Mouse (Mus musculus): Measurements from ENCODE around the gene Rrm2. TPM values are rescaled to one million over a fixed set of nuclear protein-coding genes. Genes with fewer than 3 reads are reported as not detected.

Rrm2 gene
- polyA plus RNA-seq, 1 experiment from 2014 or later = 409 TPM

DNA sequence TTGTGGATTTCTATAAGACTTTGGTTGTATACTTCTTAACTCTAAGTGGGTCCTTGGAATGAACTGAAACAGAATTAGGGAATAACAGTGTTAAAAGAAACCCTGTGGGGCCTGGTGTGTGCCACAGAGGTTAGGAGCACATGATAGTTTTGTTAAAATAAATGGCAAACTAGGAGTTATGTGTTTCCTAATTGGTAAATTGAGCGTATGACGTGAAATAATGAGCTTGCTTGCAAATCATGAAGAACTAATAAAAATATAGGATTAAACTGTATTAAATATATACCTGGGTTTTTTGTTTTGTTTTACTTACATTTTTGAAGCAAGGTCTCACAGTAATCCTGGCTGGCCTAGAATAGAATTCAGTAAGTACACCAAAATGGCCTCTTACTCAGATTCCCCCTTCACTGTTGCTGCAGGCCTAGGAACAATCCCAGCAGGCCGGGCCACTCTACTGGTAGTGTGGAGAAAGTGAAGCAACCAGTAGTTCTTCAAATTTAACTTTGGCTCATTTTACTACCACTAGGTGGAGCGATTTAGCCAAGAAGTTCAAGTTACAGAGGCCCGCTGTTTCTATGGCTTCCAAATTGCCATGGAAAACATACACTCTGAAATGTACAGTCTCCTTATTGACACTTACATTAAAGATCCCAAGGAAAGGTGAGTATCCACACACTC is 1.9 kb downstream of the Rrm2 start:
- ATAC-seq (ENCODE audit: insufficient read depth, low FRiP score, low TSS enrichment) = no peak
- Histone ChIP-seq H3K4me2 (ENCODE audit: low read depth) (peak overlapping the region; percentile 62), H3K36me3 (ENCODE audit: control insufficient read depth, insufficient read depth, low read length) (peaks cover 12% of the 10 kb centered on the region), H3K9ac (ENCODE audit: low read length) (peak overlapping the region; percentile 4; the same call in 1 of the 2 replicates), H3K27ac (ENCODE audit: low read depth, low read length) (no peak overlapping the region), H3K4me1 (ENCODE audit: control insufficient read depth, insufficient read depth, low read length) (peaks cover 18% of the 10 kb centered on the region), H3K4me3 (ENCODE audit: low read depth, low read length) (peak overlapping the region; percentile 93), H3K9me3 (ENCODE audit: control insufficient read depth, low read length) (no peaks in the 10 kb centered on the region), H3K27me3 (ENCODE audit: control insufficient read depth, insufficient read depth, low read length) (no peaks in the 10 kb centered on the region)
- WGBS = 41% methylated on average over 5 of the region's 5 CpGs
- DNase-seq (ENCODE audit: low spot score) = peak; percentile 76

DNA sequence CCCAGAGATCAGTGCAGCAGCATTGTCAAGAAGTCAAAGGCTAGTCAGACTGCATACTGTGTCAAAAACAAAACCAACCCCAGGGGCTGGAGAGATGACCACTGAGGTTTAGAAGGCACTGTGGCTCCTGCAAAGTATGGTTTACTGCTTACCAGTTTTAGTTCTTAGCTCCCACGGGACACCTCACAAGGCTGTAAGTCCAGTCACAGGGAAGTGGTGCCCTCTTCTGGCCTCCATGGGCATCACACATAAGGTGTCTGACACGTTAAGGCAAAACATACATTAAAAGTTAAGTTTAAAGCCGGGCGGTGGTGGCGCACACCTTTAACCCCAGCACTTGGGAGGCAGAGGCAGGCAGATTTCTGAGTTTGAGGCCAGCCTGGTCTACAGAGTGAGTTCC is 2.6 kb downstream of the Rrm2 start:
- H3K27ac ChIP-seq (ENCODE audit: low read depth, low read length) = no peak overlapping the region
- no peaks in the 10 kb centered on the region for H3K9me3 ChIP-seq (ENCODE audit: control insufficient read depth, low read length)
- DNase-seq (ENCODE audit: low spot score) (peak; percentile 51), ATAC-seq (ENCODE audit: insufficient read depth, low FRiP score, low TSS enrichment) (no peak)
- H3K9ac ChIP-seq (ENCODE audit: low read length) = peak overlapping the region; percentile 4; the same call in 1 of the 2 replicates
- H3K27me3 ChIP-seq (ENCODE audit: control insufficient read depth, insufficient read depth, low read length) = no peaks in the 10 kb centered on the region
- H3K4me2 ChIP-seq (ENCODE audit: low read depth) = peak overlapping the region; percentile 62
- H3K4me1 ChIP-seq (ENCODE audit: control insufficient read depth, insufficient read depth, low read length) = peaks cover 18% of the 10 kb centered on the region
- WGBS = 65% methylated on average over 5 of the region's 5 CpGs
- peaks cover 12% of the 10 kb centered on the region for H3K36me3 ChIP-seq (ENCODE audit: control insufficient read depth, insufficient read depth, low read length)
- H3K4me3 ChIP-seq (ENCODE audit: low read depth, low read length) = 0 out of 2 replicates have a peak overlapping the region, but pooled peaks have one; percentile 12

DNA sequence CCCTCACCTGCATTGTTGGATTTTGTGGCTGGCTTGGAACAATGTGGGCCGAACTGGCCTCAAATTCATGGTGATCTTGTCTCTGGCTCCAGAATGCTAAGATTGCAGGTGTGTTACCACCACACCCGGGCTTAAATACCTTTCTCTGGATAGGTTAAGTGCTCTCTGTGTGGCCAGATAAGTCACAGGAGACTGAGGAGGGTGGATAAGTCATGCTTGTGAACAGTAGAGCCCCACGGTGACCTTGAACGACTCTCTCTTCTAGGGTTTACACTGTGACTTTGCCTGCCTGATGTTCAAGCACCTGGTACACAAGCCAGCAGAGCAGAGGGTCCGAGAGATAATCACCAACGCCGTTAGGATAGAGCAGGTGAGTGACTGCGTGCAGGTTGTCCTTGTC is 4.4 kb downstream of the Rrm2 start:
- no peak overlapping the region for H3K4me2 ChIP-seq (ENCODE audit: low read depth)
- 85% methylated on average over 8 of the region's 8 CpGs for WGBS
- no peak overlapping the region for H3K27ac ChIP-seq (ENCODE audit: low read depth, low read length)
- H3K9me3 ChIP-seq (ENCODE audit: control insufficient read depth, low read length) = no peaks in the 10 kb centered on the region
- peaks cover 10% of the 10 kb centered on the region for H3K4me1 ChIP-seq (ENCODE audit: control insufficient read depth, insufficient read depth, low read length)
- DNase-seq (ENCODE audit: low spot score) (no peak), ATAC-seq (ENCODE audit: insufficient read depth, low FRiP score, low TSS enrichment) (no peak)
- H3K27me3 ChIP-seq (ENCODE audit: control insufficient read depth, insufficient read depth, low read length) = no peaks in the 10 kb centered on the region
- H3K9ac ChIP-seq (ENCODE audit: low read length) = no peak overlapping the region
- no peak overlapping the region for H3K4me3 ChIP-seq (ENCODE audit: low read depth, low read length)
- H3K36me3 ChIP-seq (ENCODE audit: control insufficient read depth, insufficient read depth, low read length) = peaks cover 12% of the 10 kb centered on the region

DNA sequence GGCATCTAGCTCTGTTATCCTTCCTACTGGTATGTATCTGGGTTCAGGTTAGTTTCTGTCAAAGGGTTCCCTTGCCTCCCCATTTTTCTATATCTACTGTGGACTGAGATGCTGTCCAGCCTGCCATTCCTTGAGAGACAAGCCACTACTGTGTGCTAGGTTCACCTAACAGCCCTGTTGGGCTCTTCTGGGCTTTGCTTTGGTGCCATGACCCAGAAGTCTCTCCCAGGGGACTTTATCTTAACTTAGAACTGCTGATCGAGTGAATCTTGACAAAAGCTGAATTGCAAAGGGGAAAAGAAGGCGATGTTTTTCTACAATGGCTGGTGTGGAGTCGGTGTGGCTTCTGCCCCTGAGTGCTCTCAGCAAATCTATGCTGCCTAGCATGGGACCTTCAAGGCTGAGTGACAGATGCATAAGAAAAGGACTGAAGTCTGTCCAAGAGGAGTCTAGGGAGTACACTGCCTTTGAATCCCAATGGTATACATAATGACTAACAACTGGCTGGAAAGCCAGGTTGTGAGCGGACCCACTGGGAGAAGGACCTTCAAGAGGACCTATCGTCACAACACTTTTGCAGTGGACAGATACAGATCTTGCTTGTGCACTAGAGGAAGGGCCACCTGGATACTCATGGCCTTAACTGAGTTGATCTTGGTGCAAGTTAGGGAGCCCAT is 6.7 kb downstream of the Rrm2 start:
- H3K9ac ChIP-seq (ENCODE audit: low read length) = no peak overlapping the region
- H3K4me1 ChIP-seq (ENCODE audit: control insufficient read depth, insufficient read depth, low read length) = peaks cover 8% of the 10 kb centered on the region; the same call in 1 of the 2 replicates
- 83% methylated on average over 5 of the region's 5 CpGs for WGBS
- DNase-seq (ENCODE audit: low spot score) = no peak
- H3K27me3 ChIP-seq (ENCODE audit: control insufficient read depth, insufficient read depth, low read length) = no peaks in the 10 kb centered on the region
- H3K9me3 ChIP-seq (ENCODE audit: control insufficient read depth, low read length) = no peaks in the 10 kb centered on the region
- no peak overlapping the region for H3K4me3 ChIP-seq (ENCODE audit: low read depth, low read length)
- no peak overlapping the region for H3K27ac ChIP-seq (ENCODE audit: low read depth, low read length)
- H3K4me2 ChIP-seq (ENCODE audit: low read depth) = no peak overlapping the region
- no peak for ATAC-seq (ENCODE audit: insufficient read depth, low FRiP score, low TSS enrichment)
- H3K36me3 ChIP-seq (ENCODE audit: control insufficient read depth, insufficient read depth, low read length) = peaks cover 12% of the 10 kb centered on the region

- no peak overlapping the region for H3K27ac ChIP-seq (ENCODE audit: low read depth, low read length)
- H3K9ac ChIP-seq (ENCODE audit: low read length) = no peak overlapping the region
- no peak overlapping the region for H3K4me2 ChIP-seq (ENCODE audit: low read depth)
- no peaks in the 10 kb centered on the region for H3K27me3 ChIP-seq (ENCODE audit: control insufficient read depth, insufficient read depth, low read length)
- DNase-seq (ENCODE audit: low spot score) (no peak), ATAC-seq (ENCODE audit: insufficient read depth, low FRiP score, low TSS enrichment) (no peak)
- no peaks in the 10 kb centered on the region for H3K9me3 ChIP-seq (ENCODE audit: control insufficient read depth, low read length)
- H3K4me1 ChIP-seq (ENCODE audit: control insufficient read depth, insufficient read depth, low read length) = peaks cover 7% of the 10 kb centered on the region; the same call in 1 of the 2 replicates
- peaks cover 12% of the 10 kb centered on the region for H3K36me3 ChIP-seq (ENCODE audit: control insufficient read depth, insufficient read depth, low read length)
- WGBS = 75% methylated on average over 2 of the region's 2 CpGs
- H3K4me3 ChIP-seq (ENCODE audit: low read depth, low read length) = no peak overlapping the region
Observed at GRCm38 (mm10) chr12:24715268-24715896, 7.3 kb downstream of the Rrm2 start.

DNA sequence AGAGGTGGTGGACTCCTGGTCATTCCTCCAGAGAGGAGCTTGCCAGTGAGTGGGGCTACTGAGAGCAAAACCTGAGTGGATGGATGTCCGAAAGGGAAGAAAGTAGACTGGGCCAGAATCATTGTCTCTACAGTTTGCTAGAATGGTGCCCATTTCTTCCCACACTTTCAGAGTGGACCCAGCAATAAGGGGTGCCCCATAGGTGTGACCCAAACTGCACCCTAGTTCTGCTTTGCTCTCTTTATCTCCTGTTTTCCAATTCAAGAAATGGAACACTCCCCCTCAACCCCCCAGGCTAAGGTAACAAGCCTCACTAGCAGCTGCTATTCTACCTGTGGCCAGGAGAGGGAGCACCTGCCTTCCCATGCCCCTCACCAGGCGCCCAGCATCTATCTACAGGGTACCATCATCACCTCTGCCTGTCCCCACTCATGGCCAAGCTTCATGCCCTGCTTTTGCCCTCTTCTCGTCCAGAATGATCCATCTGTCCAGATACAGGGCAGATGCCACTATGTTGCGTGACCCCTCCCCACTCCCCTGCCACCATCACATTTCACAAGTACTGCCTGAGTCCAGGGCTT is 8.8 kb downstream of the Rrm2 start:
- Histone ChIP-seq H3K4me2 (ENCODE audit: low read depth) (no peak overlapping the region), H3K4me3 (ENCODE audit: low read depth, low read length) (no peak overlapping the region), H3K4me1 (ENCODE audit: control insufficient read depth, insufficient read depth, low read length) (peaks cover 3% of the 10 kb centered on the region; the same call in 1 of the 2 replicates), H3K9ac (ENCODE audit: low read length) (no peak overlapping the region), H3K36me3 (ENCODE audit: control insufficient read depth, insufficient read depth, low read length) (peaks cover 7% of the 10 kb centered on the region), H3K27ac (ENCODE audit: low read depth, low read length) (no peak overlapping the region), H3K27me3 (ENCODE audit: control insufficient read depth, insufficient read depth, low read length) (no peaks in the 10 kb centered on the region), H3K9me3 (ENCODE audit: control insufficient read depth, low read length) (no peaks in the 10 kb centered on the region)
- DNase-seq (ENCODE audit: low spot score) (peak; percentile 65), ATAC-seq (ENCODE audit: insufficient read depth, low FRiP score, low TSS enrichment) (peak; percentile 51; the same call in 1 of the 2 replicates)
- WGBS = 49% methylated on average over 4 of the region's 4 CpGs

DNA sequence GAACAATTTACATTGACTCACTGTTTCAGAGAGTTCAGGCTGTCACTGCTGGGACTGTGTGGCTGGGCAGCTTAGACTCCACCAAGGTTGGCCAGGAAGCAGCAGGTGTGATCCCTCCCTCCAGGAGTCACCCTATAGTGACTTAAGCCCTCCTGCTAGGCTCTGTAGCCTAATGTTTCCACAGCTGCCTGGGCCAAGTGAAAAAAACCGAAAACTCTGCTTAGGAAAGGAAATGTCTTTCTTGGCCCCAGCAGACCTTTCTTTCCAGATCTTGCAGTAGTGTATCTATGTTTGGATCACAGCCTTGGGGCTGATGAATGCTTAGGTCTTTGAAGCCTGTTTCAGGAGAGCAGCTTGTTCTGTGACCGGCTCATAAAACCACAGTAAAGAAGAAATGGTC is 15.4 kb downstream of the Rrm2 start:
- WGBS = 54% methylated on average over 2 of the region's 2 CpGs
- H3K4me2 ChIP-seq (ENCODE audit: low read depth) = no peak overlapping the region
- ATAC-seq (ENCODE audit: insufficient read depth, low FRiP score, low TSS enrichment) = no peak
- peaks cover 6% of the 10 kb centered on the region for H3K4me1 ChIP-seq (ENCODE audit: control insufficient read depth, insufficient read depth, low read length)
- H3K27ac ChIP-seq (ENCODE audit: low read depth, low read length) = no peak overlapping the region
- no peak for DNase-seq (ENCODE audit: low spot score)
- H3K4me3 ChIP-seq (ENCODE audit: low read depth, low read length) = no peak overlapping the region
- H3K27me3 ChIP-seq (ENCODE audit: control insufficient read depth, insufficient read depth, low read length) = no peaks in the 10 kb centered on the region
- H3K9me3 ChIP-seq (ENCODE audit: control insufficient read depth, low read length) = no peaks in the 10 kb centered on the region
- H3K36me3 ChIP-seq (ENCODE audit: control insufficient read depth, insufficient read depth, low read length) = no peaks in the 10 kb centered on the region
- no peak overlapping the region for H3K9ac ChIP-seq (ENCODE audit: low read length)

DNA sequence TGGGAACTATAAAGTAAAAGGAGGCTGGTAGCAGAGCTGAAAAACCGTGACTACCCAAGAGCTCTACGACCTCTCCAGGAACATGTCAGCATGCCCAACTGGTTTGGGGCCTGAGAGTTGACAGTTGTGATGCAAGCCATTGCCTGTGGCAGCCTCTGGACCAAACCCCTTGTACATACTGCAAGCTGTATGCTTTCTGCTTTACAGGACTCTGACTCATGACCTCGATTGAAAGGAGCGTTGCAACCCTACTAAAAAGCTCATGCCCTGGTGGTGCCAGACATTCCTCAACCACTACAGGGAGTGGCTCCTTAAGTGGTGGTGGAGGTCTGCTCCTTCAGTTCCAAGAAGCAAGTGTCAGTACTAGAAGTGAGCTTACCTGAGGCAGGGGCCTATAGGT is 15.8 kb downstream of the Rrm2 start:
- DNase-seq (ENCODE audit: low spot score) = no peak
- peaks cover 6% of the 10 kb centered on the region for H3K4me1 ChIP-seq (ENCODE audit: control insufficient read depth, insufficient read depth, low read length)
- no peak overlapping the region for H3K4me2 ChIP-seq (ENCODE audit: low read depth)
- no peak overlapping the region for H3K9ac ChIP-seq (ENCODE audit: low read length)
- H3K4me3 ChIP-seq (ENCODE audit: low read depth, low read length) = no peak overlapping the region
- no peak overlapping the region for H3K27ac ChIP-seq (ENCODE audit: low read depth, low read length)
- no peak for ATAC-seq (ENCODE audit: insufficient read depth, low FRiP score, low TSS enrichment)
- H3K36me3 ChIP-seq (ENCODE audit: control insufficient read depth, insufficient read depth, low read length) = no peaks in the 10 kb centered on the region
- WGBS = 61% methylated on average over 4 of the region's 4 CpGs
- H3K27me3 ChIP-seq (ENCODE audit: control insufficient read depth, insufficient read depth, low read length) = no peaks in the 10 kb centered on the region
- no peaks in the 10 kb centered on the region for H3K9me3 ChIP-seq (ENCODE audit: control insufficient read depth, low read length)

Measured in neural tube, embryonic 11.5 days (tissue).